Mouse (Mus musculus): ENCODE measurements around the gene Cct5.

The Cct5 gene

GRCm38 (mm10) chr15:31601646-31602374 lies at the start of gene Cct5, which contains the start of gene Fam173b:
Cct5 (minus strand) TSS chr15:31601804.
Fam173b (plus strand) TSS chr15:31601852.
- DNase-seq (ENCODE audit: low spot score), result peak; percentile 97

DNA sequence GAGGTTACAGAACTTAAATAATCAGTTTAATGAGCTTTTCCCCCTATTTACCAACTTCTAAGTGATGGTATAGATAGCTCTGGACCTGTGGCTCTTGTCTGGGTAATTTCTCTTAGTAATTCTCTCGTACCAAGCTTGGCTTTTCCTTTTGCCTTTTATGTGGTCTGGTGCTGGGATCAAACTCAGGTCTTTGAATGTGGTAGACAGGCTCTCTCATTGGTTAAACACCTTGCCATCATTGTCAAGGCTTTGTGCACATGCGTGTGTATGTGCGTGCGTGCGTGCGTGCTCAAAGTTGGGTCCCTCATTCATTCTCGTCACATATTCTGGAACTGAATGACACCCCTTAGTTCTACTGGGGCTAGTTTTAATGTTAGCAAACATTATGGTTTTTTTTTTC lies 49.2 kb upstream of the Cct5 start:
- DNase-seq (ENCODE audit: low spot score), result no peak

DNA sequence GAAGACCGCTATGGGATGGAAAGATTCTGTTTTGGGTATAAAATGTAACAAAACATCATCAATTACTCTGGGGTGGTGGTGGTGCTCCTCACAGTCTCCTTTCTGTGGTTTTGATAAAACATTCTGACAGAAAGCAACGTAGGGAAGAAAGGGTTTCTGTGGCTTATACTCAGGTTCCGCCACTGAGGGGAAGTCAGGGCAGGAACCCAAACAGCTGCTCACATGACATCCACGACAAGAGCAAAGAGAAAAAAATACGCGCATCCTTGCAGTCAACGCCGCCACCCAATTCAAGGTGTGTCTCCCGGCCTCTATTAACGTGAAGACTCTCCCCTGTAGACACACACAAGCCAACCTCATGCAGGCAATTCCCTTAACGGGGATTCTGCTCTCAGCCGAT lies 48.1 kb upstream of the Cct5 start:
- DNase-seq (ENCODE audit: low spot score), result no peak

GRCm38 (mm10) chr15:31647851-31648569 lies 46.4 kb upstream of the Cct5 start:
- DNase-seq (ENCODE audit: low spot score), result no peak

DNA sequence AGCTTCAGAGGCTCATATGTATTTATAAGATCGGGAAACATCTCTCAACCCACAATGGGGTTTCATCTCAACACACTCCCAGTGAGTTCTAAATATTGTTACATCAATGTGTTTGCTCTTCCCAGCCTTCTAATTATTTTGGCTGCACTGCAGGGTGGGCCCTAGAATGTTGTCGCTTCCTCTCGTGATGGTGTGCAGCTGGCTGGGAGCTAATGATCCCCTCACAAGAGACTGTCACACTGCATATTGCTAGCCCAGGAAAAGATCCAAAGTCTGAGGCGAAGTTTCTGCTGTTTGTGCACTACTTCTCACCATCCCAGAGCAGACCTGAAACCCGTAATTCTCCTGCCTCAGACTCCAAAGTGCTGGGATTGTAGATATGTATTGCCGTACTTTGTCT lies 45.6 kb upstream of the Cct5 start:
- DNase-seq (ENCODE audit: low spot score), result no peak

- no peak for DNase-seq (ENCODE audit: low spot score)
Measured at GRCm38 (mm10) chr15:31636091-31636595, 34.5 kb upstream of the Cct5 start.

DNA sequence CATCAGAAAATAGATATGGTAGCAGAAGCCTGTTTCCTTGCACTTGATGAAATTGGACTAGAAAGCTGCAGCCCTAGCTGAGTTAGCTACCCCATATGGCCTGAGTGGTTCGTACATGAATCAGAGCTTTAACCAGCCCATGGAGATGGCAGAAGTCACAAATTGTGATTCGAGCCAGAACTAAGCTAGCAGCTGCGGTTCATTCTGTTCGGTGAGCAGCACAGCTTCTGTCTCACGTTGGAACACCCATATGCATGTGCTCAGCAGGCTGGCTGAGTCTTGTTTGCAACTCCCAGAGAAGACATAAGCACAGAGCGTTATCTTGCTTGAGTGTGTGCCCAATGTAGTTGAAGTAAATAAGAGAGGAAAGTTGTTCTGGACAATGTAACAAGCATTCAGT lies 33.0 kb upstream of the Cct5 start:
- DNase-seq (ENCODE audit: low spot score), result peak; percentile 88

DNA sequence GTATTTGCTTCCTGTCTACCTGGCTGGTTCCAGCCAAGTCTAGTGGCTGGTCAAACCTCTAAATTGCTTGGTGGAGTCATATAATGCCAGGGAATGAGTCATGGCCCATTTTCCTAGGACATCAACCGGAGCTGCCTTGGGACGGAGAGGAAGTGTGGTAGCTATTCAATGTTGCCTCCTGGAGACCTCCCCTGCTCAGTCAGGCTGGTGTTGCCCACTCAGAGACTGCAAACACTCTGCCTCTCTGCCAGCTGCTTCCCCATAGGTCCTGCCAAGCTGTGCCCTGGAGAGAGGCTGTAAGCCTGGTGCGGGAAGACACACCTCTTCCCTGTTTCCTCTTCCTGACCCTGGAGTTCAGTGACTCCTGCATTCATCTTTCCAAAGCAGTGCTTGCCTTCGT lies 30.9 kb upstream of the Cct5 start:
- no peak for DNase-seq (ENCODE audit: low spot score)

DNA sequence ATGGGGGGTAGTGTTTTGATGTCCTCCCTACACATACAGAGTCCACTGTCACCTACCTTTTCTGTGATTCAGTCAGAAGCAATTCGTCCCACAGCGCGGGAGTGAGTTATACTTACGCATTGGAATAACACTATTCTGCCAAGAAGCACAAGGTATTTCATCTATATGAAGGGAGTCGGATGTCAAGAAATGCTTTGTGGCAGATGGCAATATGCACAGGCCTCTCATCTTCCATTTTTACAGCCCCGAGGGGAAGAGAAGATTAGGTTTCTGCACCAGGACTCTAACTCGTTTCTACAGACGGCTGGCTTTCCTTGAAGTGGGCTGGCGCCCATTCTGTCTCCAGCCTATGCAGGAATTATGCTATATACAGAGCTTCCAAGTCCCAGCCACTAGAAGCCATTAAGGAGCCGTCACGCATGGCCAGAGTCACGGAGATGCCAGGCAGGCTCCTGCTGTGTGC lies 29.8 kb upstream of the Cct5 start:
- no peak for DNase-seq (ENCODE audit: low spot score)

GRCm38 (mm10) chr15:31629556-31629955 lies 28.0 kb upstream of the Cct5 start:
- no peak for DNase-seq (ENCODE audit: low spot score)

DNA sequence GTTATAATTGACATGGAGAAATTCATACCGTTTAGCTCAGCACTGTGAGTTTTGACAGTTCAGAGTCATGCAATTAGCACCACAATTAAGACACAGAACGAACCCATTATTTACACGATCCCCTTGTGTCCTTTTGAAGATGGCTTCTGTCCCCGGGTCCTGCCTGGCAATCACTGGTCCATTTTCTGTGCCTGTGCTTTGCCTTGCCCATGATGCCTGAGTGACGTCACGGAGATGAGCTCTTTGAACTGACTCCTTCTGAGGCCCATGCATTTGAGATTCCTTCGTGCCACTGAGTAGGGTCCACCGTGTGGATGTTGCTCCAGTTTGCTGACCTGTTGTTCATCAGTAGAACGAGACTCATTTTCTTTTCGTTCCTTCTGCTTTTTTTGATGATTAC lies 26.6 kb upstream of the Cct5 start:
- no peak for DNase-seq (ENCODE audit: low spot score)

GRCm38 (mm10) chr15:31627277-31628154 lies 25.9 kb upstream of the Cct5 start:
- DNase-seq (ENCODE audit: low spot score), result no peak

GRCm38 (mm10) chr15:31619521-31619920 lies 17.9 kb upstream of the Cct5 start:
- no peak for DNase-seq (ENCODE audit: low spot score)

DNA sequence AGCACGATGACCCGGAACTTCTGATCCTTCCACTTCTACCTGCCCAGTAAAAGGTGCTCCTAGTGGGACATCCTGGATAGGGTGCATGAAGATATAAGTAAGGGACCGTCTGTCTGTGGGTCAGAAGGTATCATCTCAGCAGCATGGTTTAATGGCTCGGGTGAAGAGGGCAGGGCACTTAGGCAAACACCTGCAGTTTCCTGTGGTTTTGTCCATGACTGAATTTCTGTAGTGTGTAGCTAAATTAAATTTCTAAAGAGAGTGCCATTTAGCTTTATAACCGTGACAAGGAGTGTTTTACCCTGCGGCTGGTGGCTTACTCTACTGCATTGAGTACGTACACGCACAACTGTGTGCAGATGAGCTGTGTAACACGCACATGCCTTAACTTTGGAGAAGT lies 15.7 kb upstream of the Cct5 start:
- DNase-seq (ENCODE audit: low spot score), result no peak

DNA sequence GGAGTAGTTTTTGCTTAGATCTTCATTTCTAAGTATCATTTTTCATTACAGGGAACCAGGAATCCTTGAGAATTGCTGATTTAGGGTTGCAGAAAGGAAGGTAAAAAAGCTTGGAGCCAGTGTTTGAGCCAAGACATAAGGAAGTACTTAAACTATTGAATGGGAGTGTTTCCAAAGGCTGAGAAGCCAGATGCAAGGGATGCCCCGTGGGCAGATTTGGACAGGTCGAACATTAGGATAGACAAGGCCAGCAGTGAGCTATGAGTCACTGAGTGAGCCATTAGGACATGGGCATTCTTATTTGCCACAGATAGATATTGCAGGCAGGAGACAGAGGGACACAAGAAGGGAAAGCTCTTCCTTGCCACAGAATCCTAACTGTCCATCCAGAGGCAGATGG lies 13.1 kb upstream of the Cct5 start:
- no peak for DNase-seq (ENCODE audit: low spot score)

GRCm38 (mm10) chr15:31613826-31614453 lies 12.3 kb upstream of the Cct5 start:
- DNase-seq (ENCODE audit: low spot score), result no peak

DNA sequence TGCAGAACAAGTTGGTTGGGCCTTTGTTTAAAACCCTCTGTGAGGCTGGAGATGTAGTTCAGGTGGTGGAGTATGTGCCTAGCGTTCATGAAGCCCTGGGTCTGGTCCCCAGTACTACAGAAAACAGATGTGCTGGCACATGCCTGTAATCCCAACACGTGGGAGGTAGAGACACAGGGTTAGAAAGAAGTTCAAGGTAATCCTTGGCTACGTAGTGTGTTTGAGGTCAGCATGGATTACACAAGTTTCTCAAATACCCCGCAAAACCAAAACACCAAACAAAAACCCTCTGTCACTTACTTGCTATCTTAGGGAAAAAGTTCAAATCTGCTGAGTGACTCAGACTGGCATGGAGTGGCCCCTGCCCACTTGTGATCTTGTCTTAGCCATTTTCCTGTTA lies 10.4 kb upstream of the Cct5 start:
- DNase-seq (ENCODE audit: low spot score), result no peak

GRCm38 (mm10) chr15:31611027-31611426 lies 9.4 kb upstream of the Cct5 start:
- no peak for DNase-seq (ENCODE audit: low spot score)

DNA sequence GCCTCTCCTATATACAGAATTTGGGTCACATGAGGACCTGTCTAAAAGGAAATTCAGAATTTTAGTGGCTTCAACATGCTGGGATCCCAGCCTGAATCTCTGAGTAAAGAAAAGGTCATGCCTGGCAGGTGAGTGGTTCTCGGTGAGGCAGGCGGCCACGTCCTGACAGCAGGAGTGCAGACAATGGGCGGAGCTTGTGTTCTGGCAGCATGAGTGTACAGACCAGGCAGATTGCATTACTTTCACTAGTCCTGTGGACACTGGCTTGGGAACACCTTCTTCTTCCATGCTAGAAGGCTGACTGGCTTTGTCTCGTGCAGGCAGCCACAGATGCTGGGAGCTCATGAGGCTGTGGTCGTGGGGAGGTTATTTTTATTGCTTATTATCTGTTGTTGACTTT lies 5.2 kb upstream of the Cct5 start:
- DNase-seq (ENCODE audit: low spot score), result no peak

DNA sequence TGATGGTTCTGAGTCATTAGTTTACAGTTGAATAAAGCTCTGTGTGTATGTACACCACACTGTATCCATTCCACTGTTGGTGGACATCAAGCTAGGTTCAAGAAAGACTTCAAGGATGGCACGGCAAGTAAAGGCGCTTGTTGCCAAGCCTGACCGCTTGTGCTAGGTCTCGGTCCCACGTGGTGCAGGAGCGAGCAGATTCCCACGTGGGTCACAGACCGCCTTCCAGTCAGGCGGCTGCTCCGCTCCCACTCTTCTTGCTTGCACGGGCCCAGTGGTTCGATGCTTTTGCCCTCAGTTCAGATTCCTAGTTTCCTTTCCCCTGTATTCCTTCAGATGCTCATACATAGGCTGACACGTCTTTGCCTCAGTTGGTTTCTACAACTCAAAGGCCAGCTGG lies 1.5 kb upstream of the Cct5 start:
- DNase-seq (ENCODE audit: low spot score), result no peak

DNA sequence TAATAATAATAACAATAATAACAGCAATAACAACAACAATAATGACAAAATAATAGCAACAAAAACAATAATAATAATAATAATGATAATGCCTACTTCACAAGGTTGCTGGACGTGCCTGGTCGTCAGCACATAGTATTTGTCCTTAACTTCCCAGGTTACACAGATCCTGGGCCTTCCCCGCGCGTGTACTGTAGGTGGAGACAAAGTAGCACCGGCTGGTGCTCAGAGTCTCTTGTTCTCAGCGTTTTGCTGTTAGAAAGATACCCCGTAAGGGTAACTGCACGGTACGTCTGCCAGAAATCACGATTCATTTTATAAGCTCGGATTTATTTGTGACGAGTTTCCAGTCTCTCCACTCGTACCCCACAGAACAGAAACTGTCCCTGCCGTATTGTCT lies 822 bp upstream of the Cct5 start:
- DNase-seq (ENCODE audit: low spot score), result peak; percentile 72

DNA sequence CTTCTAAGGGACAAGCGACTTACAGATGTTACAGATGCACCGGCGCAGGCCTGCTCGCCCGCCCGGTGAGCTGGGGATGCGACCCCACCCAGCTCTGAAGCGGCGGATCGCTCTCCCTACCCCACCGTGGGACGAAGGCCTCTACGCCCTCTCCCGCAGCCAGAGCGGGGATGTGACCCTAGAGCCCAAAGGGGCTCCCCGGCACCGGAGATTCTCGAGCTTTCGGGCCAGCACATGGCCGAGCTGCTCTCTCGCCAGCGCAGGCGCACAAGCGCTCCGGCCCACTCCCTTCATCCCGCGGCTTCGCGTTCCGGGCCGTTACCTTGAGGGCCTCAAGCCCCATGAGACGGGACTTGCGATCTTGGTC lies 342 bp downstream of the Cct5 start:
- DNase-seq (ENCODE audit: low spot score), result no peak
